Mouse (Mus musculus): ENCODE measurements around the gene Traf7.

The Traf7 gene

DNA sequence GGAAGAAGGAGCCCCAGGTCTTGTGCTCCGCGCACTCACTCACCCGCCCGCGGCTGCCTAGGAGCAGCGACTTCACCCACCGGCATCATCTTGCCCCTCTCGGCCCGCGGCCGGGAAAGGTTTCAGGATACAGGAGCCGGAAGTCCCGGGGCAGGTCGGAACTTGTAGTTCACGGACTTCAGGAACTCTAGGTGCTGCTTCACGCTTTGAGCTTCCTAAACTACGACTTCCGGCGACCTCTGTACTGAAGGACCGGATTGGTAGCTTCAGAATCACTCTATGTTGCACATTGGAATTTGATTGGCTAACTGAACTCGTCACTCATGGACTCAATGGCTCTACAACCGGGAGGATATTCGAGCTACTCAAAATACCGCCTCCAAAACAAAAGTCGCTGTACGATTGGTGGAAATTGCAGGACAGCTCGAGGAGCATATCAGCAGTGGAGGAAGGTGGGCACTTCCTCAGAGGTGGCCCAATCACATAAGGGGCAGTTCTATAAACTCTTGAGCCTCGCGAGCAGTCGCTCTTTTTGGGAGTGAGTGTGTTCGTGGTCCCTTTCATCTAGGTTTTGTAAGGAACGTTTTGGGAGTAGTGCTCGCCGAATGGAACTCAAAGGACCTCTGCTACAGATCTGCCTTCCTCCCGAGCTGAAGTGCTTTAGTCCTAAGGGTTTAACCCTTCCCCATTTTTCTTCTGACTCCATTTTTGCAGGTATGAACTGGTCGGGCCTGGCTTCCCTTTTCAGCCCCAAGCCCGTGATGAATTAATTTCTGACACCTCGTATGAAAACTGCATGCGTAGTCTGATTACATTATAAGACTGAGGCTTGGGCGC, at the start of gene Traf7:
Gene Traf7, minus strand, starts transcription at position 216 of the 837 bp plus-strand sequence.
- DNase-seq = peak; percentile 91

DNA sequence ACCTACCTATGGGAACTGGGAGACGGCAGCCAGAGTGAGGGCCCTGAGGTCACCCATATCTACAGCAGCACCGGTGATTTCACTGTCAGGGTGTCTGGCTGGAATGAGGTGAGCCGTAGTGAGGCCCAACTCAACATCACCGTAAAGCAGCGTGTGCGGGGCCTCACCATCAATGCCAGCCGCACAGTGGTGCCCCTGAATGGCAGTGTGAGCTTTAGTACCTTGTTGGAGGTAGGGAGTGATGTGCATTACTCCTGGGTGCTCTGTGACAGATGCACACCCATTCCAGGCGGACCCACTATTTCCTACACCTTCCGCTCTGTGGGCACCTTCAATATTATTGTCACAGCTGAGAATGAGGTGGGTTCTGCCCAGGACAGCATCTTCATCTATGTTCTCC, 46.1 kb upstream of the Traf7 start:
- no peak for DNase-seq

DNA sequence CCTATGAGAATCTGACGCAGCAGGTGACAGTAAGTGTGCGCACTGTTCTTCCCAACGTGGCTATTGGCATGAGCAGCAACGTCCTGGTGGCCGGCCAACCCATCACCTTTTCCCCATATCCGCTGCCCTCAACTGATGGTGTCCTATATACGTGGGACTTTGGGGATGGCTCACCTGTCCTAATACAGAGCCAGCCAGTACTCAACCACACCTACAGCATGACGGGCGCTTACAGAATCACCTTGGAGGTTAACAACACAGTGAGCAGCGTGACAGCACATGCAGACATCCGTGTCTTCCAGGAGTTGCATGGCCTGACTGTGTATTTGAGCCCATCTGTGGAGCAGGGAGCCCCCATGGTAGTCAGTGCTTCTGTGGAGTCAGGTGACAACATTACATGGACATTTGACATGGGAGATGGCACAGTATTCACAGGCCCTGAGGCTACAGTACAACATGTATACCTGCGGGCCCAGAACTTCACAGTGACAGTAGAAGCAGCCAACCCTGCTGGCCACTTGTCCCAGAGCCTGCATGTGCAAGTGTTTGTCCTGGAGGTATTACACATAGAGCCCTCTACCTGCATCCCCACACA, 45.0 kb upstream of the Traf7 start:
- DNase-seq = no peak

DNA sequence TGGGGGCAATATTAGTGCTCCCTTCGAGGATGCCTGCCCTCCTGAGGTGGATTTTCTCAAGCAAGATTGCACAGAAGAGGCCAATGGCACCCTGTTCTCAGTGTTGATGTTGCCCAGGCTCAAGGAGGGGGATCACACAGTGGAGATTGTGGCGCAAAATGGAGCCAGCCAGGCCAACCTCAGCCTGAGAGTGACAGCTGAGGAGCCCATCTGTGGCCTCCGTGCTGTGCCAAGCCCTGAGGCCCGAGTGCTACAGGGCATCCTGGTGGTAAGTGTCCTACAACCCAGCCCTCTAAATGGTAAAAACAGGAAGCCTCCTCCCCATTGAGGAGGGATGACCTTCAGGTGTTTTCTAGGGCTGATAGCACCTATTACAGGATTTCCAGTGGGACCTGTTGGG, 42.1 kb upstream of the Traf7 start:
- no peak for DNase-seq

DNA sequence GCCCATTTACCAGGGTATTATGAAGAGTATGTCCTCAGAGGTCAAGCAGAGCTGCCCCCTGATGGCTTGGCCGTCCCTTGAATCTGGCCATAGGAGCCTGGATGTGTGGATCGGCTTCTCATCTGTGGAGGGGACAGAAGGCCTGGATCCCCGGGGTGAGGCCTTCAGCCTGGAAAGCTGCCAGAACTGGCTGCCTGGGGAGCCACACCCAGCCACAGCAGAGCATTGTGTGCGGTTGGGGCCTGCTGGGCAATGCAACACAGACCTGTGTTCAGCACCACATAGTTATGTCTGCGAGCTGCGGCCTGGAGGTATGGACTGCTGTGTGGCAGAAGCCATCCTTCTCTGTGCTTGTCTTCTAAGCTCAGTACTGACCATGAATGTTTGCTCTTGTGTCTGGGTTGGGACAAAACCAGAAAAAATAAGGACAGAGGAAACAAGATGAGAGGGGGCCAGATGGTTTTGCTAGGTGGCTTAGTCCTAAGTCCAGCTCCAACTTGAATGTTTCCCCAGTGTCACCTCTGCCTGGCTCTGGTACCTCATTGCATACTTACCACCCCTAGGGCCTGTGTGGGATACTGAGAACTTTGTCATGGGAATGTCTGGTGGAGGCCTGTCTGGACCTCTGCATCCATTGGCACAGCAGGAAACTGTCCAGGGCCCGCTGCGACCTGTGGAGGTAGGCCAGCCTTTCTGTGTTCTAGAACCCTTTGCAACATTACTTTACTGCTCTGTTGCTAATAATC, 39.5 kb upstream of the Traf7 start:
- no peak for DNase-seq

DNA sequence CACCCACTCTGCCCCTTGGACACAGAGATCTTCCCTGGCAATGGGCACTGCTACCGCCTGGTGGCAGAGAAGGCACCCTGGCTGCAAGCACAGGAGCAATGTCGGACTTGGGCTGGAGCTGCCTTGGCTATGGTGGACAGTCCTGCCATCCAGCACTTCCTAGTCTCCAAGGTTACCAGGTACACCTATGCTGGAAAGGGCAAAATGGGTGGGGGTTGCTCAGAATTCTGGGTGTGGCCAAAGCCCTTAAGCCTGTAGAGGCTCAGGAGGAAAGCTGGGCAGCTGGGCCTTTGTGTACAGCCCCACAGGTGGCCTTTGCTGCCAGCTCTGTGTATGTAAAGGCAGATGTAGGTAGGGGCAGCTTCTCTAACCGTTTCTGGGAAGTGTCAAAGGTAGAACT, 38.1 kb upstream of the Traf7 start:
- no peak for DNase-seq

DNA sequence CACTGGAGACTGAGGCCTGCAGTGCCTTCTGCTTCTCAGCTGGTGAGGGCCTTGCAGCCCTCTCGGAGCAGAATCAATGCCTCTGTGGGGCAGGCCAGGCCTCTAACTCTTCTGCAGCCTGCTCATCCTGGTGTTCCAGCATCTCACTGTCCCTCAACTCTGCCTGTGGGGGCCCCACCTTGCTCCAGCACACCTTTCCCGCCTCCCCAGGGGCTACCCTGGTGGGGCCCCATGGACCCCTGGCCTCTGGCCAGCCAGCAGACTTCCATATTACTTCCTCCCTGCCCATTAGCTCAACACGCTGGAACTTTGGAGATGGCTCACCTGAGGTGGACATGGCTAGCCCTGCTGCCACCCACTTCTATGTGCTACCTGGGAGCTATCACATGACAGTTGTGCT, 37.4 kb upstream of the Traf7 start:
- no peak for DNase-seq

DNA sequence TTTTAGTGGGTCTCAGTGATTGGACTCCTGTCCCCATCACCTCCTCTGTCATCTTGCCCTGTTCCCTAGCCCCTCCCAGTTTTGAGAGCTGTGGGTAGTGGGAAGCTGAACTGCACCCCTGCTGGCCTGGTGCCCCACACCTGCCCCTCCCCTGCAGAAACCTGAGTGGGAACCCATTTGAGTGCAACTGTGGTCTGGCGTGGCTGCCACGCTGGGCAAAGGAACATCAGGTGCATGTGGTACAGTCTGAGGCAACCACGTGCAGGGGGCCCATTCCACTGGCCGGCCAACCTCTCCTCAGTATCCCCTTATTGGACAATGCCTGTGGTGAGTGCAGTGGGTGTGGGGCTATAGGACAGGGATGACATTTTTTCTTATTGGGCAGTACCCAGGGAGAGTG, 36.7 kb upstream of the Traf7 start:
- DNase-seq = no peak

DNA sequence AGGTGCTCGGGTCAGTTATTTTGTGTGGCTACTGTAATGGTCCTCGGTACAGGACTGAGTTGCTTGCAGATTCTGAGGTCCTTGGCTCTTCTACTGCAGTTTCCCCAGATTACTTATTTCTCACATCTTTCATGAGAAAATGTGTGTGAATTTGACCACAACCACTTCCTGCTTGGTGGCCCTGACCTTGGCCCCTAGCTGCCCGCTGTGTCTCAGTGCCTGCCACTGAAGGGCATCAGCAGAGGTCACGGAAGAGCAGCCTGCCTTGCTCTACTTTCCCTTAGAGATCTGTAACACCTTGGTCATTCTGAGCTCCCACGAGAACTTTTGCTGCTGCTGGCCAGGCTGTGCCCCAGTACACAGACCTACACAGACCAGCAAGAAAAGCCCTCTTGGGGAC, 35.9 kb upstream of the Traf7 start:
- DNase-seq = no peak

DNA sequence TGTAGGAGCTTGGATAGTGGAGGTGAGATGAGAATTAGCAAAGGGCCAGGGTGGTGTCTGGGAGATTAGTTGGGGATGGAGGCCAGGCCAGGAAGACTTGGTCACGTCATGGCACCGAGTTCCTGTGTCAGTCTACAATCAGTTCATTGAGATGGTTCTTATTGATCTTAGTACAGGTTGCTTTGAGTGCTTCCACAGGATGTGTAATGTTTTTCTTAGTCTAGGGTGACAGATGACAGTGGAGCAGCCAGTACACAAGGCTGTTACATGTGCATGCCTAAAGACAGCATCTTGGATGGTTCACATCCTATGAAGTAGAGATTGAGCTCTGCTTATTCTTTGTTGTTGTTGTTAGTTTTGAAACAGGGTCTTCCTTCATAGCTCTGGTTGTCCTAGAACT, 33.9 kb upstream of the Traf7 start:
- DNase-seq = no peak

DNA sequence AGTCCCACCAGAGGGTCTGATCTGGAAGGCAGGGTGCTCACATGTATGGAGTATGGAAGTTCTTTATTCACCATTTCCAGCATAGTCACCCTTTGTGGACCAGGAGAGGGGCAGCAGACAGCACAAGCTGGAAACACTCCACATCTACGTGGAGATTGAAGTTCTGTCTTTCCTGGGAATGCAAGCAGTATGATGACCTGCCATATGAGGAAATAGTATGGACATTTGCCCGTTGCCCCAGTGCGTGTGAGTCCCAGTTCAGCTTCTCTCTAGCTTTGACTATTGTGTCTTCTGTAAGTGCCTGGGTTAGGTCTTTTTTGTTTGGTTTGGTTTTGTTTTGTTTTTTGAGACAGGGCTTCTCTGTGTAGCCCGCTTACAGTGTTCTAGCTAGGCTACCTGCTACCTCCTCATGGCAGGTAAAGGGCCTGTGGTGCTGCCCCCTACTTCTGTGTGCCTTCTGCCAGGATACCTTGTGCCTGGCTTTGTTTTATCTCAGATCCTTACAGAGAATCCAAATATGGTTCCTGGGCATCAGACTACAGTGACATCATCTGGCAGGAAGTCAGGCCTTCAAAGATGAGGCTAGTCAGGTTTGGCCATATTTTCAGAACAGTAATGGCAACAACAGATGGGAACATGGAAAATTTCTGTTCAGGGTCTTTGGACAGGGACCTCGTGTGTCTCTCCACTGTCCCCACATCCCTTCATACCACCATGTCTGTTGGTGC, 32.7 kb upstream of the Traf7 start:
- no peak for DNase-seq

DNA sequence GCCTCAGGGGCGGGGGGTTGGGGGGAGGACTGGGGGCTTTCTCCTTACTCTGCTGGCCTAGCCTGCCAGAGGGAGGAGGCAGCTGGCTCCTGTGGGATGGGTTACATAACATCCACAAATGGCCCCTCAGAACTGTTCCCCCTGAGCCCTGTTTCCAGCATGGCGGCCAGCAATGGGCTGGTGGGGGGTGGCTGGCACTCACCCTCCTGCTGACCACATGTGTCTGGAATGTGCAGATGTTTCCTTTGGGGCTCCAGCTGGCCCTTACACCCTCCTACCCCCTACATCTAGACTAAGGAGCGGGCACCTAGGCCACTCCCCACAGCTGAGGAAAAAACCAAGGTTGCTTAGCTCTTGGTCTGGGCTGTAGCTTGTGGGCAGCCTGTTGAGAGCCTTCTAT, 31.4 kb upstream of the Traf7 start:
- DNase-seq = no peak

DNA sequence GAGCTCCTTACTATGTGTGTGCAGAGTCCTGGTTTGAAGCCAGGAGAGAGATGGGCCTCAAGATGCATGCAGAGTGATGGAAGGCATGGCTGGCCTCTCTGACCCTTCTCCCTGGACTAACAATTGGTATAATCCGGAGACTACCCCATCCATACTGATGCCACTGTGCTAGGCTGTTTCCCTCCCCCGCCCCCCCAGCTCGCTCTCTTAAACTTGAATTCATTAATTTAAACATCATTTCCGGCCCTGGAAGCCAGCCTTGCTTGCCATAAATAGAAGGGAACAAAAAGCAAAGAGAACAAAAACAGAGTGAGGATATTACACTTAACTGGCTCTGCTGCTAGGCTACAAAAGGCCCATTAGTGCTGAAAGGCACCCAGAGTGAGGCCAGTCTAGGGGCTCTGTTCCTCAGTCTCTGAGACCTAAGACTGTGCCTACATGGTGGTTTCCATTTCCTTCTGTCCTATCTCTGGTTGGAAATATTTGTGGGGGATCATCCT, 30.9 kb upstream of the Traf7 start:
- no peak for DNase-seq

DNA sequence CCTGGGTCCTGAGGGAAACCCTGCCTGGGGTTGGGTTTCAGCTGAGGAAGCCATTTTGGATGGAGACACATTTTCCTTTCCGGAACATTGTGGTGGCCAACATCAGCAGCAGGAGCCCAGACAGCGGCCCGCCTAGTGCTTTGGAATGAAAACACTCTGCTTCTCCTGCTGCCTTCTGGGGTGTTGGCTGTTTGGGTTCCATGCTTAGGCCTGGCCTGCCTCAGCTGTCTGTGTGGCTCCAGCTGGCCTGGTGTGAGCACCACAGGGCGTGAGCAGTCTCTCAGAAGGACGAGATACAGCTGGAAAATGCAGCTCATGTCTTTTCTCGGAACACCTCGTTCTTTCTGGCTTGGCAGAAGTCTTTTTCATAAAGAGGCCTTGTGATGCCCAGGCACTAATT, 29.4 kb upstream of the Traf7 start:
- no peak for DNase-seq

DNA sequence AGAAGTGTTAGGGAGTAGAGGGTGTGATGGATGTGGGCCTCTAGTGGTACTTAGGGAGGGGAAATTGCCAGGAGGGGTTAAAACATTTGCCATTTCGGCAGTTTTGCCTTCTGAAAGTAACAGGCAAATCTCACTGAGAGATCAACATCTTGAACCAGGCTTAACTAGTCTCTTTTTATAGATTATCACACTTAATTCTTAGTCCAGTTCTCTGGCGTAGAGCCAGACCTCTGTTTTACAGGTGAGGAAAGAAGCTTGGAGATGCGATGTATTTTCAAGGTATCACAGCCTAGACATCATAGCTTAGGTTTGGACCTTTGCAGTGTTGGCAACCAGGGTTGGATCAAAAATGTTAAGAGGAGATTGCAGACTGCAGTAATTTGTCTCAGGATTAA, 23.3 kb upstream of the Traf7 start:
- no peak for DNase-seq

DNA sequence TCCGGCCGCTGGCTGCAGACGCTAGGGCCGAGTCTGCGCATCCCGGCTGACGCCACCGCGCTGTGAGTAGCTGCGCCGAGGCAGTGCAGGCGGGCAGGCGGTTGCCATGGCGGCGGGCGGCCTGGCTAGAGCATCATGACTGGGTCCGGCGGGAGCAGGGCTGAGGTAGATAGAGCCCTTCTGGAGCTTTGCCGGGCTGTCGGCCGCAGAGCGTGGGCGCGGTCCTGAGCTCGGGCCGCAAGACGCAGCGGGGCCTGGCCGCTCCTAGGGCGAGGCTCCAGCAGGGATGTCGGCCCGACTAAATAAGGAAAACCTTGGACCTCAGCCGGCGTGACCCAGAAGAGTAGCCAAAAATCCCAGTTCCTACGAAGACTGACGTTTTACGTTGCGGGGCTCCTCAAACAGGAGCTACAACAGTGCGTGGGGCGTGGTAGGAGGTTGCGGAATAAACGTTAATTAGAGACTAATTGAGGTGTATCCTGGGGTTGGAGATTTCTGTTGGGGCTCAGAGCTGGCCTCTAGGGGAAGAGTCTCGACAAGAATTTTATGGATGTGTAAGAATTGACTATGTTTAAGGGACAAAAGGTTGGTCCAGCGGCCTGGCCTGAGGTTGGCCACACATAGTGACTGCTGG, 22.8 kb upstream of the Traf7 start:
- peak; percentile 70 for DNase-seq

DNA sequence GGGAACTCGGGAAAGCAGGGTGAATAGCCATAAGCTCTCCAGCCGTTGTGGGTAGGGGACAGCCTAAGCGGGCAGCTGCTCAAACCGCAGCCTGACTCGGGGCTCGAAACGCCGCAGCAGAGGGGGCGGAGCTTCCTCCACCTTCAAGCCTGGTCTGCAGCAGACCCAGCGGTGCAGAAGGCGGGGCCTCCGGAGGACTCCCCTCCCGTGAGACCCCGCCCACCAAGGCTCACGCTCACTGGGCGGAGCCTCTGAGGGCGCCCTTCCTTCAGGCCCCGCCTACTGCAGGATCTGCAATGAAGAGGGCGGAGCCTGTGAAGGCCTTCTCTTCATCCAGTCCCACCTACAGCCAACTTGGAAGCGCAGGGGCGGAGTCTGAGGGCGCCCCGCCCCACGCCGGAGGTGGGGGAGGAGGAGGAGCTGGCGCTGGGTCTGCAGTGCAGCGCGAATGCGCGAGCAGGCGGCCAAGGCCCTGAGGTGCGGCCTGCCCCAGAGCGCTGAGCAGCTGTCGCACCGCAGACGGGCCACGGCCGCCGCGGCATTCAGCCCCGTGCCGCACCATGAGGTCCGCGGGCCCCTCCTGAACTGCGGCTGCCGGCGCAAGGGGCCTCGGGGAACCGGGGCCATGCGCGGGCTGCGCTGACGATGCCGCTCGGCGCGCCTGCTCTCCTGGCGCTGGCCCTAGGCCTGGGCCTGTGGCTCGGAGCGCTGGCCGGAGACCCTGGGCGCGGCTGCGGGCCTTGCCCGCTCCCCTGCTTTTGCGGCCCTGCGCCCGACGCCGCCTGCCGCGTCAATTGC, 22.1 kb upstream of the Traf7 start, which contains the start of gene Pkd1:
Gene Pkd1, plus strand, starts transcription at position 217 of the 798 bp plus-strand sequence.
- peak; percentile 99 for DNase-seq

DNA sequence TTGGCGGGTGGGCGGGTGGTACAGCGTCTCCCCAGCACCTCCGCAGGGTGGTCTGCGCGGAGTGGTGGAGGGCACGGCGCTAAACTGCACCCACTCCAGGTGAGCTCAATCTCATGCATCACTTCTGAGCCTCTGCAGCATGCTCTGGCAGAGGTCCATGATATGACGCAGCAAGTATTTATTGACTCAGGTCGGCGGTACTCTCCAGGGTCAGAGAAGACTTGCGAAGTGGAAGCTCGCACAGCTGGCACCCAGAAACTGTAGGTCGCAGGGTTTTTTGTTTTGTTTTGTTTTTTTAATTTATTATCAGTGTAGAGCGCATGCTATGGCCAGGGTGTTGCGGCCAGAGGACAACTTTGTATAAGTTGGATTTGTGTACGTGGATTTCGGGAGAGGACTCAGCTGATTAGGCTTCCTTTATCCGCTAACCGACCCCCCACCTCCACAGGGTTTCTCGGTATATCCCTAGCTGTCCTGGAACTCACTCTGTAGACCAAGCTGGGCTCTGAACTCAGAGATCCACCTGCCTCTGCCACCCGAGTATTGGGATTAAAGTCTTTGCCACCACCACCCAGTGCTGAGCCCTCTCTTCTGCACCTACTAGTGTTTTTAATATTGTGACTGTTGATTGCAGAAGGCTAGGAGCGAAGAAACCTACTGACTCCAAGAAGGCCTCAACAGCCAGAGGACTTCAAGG, 21.3 kb upstream of the Traf7 start:
- DNase-seq = peak; percentile 51

DNA sequence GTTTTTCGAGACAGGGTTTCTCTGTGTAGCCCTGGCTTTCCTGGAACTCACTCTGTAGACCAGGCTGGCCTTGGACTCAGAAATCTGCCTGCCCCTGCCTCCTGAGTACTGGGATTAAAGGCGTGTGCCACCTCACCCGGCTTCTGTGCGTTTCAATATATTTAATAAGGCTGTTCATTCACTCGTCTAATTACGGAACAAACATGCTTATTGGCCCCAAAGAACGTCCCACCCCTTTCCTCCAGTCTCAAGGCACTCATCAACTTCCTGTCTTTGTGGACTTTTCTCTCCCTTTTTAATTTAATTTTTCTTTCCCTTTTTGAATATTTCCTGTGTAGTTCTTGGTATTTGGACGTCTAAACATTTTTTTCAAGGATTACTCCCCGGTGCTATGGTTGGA, 20.7 kb upstream of the Traf7 start:
- DNase-seq = peak; percentile 51

DNA sequence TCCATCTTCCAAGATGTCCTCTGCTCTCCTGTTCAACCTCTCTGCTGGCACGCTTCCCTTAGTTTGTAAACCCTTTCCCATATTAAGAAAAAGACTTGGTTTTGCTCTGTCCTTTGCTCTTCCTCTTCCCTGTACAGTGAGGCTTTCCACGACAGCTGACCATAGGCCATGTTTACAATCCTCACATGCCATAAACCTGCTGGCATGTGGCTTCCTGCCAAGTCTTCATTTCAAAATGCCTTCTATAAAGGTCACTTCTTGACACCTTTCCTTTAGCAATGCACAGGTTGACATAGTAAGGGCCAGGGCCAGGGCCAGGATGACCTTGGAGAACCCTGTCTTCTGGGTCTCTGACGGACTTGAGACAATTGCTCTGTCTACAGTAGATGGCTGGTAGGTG, 18.5 kb upstream of the Traf7 start:
- DNase-seq = no peak

DNA sequence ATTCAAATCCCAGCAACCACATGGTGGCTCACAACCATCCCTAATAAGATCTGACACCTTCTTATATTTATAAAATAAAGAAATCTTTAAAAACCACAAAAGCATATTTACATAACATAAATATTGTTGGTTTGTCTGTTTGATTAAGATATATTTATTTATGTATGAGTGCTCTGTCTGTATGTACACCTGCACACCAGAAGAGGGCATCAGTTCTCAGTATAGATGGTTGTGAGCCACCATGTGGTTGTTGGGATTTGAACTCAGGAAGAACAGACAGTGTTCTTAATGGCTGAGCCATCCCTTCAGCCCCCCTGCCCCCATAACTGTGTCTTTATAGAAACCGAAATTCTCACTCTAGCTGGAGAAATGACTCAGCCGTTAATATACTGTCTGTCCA, 17.5 kb upstream of the Traf7 start:
- no peak for DNase-seq

All from thymus, postnatal 14 days (tissue).